Mouse (Mus musculus) urinary bladder, adult 2 months (tissue): ENCODE measurements around the gene Igf2bp3. TPM values are rescaled to one million over a fixed set of nuclear protein-coding genes. Genes with fewer than 3 reads are reported as not detected.

Source experiments
- DNase-seq: peaks from one replicate; pipeline ENCODE4 v3.0.0; 2022; ENCODE audit warnings: low spot score
- polyA plus RNA-seq: library from polyadenylated mRNA; depleted of rRNA; stranded (reverse); fragments of >200 nt; gene quantifications from 2 replicates; pipeline ENCODE4 v1.2.3, GENCODE M21; 2012

The Igf2bp3 gene
- polyA plus RNA-seq, 1 experiment, result 1.7 TPM

- no peak for DNase-seq
These were observed 41.1 kb downstream of the Igf2bp3 start for GRCm38 (mm10) chr6:49173674-49174073.

GRCm38 (mm10) chr6:49173265-49173664 is 41.5 kb downstream of the Igf2bp3 start:
- DNase-seq, result no peak

GRCm38 (mm10) chr6:49171216-49171615 is 43.5 kb downstream of the Igf2bp3 start:
- DNase-seq, result no peak

GRCm38 (mm10) chr6:49168648-49169047 is 46.1 kb downstream of the Igf2bp3 start:
- DNase-seq, result no peak

GRCm38 (mm10) chr6:49167406-49167805 is 47.4 kb downstream of the Igf2bp3 start:
- DNase-seq, result no peak

- no peak for DNase-seq
These were observed 48.4 kb downstream of the Igf2bp3 start for GRCm38 (mm10) chr6:49166318-49166717.

- DNase-seq, result no peak
These were observed 48.9 kb downstream of the Igf2bp3 start for GRCm38 (mm10) chr6:49165855-49166254.

- no peak for DNase-seq
These were observed 49.7 kb downstream of the Igf2bp3 start for GRCm38 (mm10) chr6:49165101-49165500.

- no peak for DNase-seq
These were observed 50.1 kb downstream of the Igf2bp3 start for GRCm38 (mm10) chr6:49164701-49165100.

GRCm38 (mm10) chr6:49159971-49160370 is 54.8 kb downstream of the Igf2bp3 start:
- no peak for DNase-seq

GRCm38 (mm10) chr6:49156826-49157175 is 58.0 kb downstream of the Igf2bp3 start:
- DNase-seq, result no peak

- DNase-seq, result no peak
These were observed 58.5 kb downstream of the Igf2bp3 start for GRCm38 (mm10) chr6:49156170-49156825.

- DNase-seq, result no peak
These were observed 63.3 kb downstream of the Igf2bp3 start for GRCm38 (mm10) chr6:49151465-49151864.

GRCm38 (mm10) chr6:49150349-49151229 is 64.2 kb downstream of the Igf2bp3 start:
- no peak for DNase-seq

GRCm38 (mm10) chr6:49149202-49149930 is 65.4 kb downstream of the Igf2bp3 start:
- DNase-seq, result no peak

- DNase-seq, result no peak
These were observed 66.0 kb downstream of the Igf2bp3 start for GRCm38 (mm10) chr6:49148781-49149180.

- no peak for DNase-seq
These were observed 66.4 kb downstream of the Igf2bp3 start for GRCm38 (mm10) chr6:49148368-49148767.

- DNase-seq, result no peak
These were observed 68.3 kb downstream of the Igf2bp3 start for GRCm38 (mm10) chr6:49146461-49146860.

- no peak for DNase-seq
These were observed 72.3 kb downstream of the Igf2bp3 start for GRCm38 (mm10) chr6:49142428-49142827.

- no peak for DNase-seq
These were observed 73.6 kb downstream of the Igf2bp3 start for GRCm38 (mm10) chr6:49141125-49141524.

GRCm38 (mm10) chr6:49138159-49139051 is 76.4 kb downstream of the Igf2bp3 start:
- DNase-seq, result no peak
